Mouse (Mus musculus) kidney, embryonic 14.5 days (tissue): ENCODE data around the gene Agap3. TPM values are rescaled to one million over a fixed set of nuclear protein-coding genes. Genes with fewer than 3 reads are reported as not detected.

Source experiments
- ATAC-seq: fragments of 200-750 bp; cut with Nextera tagmentation; 2 replicates; pipeline ENCODE4 v1.8.0; 2017; ENCODE audit warnings: moderate number of reproducible peaks, mild to moderate bottlenecking, moderate TSS enrichment, moderate library complexity; ENCODE audit not compliant: low FRiP score, low TSS enrichment
- H3K27ac ChIP-seq: fragments of 300-500 bp; sonication (generic); 2 replicates; pipeline ENCODE4 v1.5.1; 2014; ENCODE audit warnings: low read depth, mild to moderate bottlenecking, low read length, moderate library complexity, mixed read lengths
- H3K27me3 ChIP-seq: fragments of 300-500 bp; sonication (generic); 2 replicates; pipeline ENCODE4 v1.6.1; 2014; ENCODE audit warnings: mild to moderate bottlenecking, low read length; ENCODE audit not compliant: control insufficient read depth, insufficient read depth
- H3K36me3 ChIP-seq: fragments of 300-500 bp; sonication (generic); 2 replicates; pipeline ENCODE4 v1.6.1; 2014; ENCODE audit warnings: low read length, mixed read lengths; ENCODE audit not compliant: control insufficient read depth, insufficient read depth
- H3K4me1 ChIP-seq: fragments of 300-500 bp; sonication (generic); 2 replicates; pipeline ENCODE4 v1.6.1; 2014; ENCODE audit warnings: low read length, mixed read lengths; ENCODE audit not compliant: control insufficient read depth, insufficient read depth
- H3K4me2 ChIP-seq: fragments of 300-500 bp; sonication (generic); replicated peaks from 2 replicates; pipeline ENCODE4 v1.6.1; 2014; ENCODE audit warnings: low read depth, mild to moderate bottlenecking, low read length
- H3K4me3 ChIP-seq: fragments of 300-500 bp; sonication (generic); 2 replicates; pipeline ENCODE4 v1.5.1; 2014; ENCODE audit warnings: mild to moderate bottlenecking, low read length
- H3K9ac ChIP-seq: fragments of 300-500 bp; sonication (generic); 2 replicates; pipeline ENCODE4 v1.6.1; 2014; ENCODE audit warnings: low read depth, mild to moderate bottlenecking, low read length, moderate library complexity
- H3K9me3 ChIP-seq: fragments of 300-500 bp; sonication (generic); 2 replicates; pipeline ENCODE4 v1.6.1; 2016; ENCODE audit warnings: low read length; ENCODE audit not compliant: control insufficient read depth
- WGBS: fragments of 180-500 bp; shearing (Covaris S2); extraction: QIAGEN DNeasy Blood & Tissue Kit; methylation state at CpG from one replicate; pipeline ENCODE4 v1.1.7; 2014; 5-methylcytosine and 5-hydroxymethylcytosine counted together
- polyA plus RNA-seq: library from polyadenylated mRNA; unstranded; fragments of >200 nt; fragmentation: Nextera tagmentation; extraction: Ambion mirVana; gene quantifications from 2 replicates; pipeline ENCODE4 v1.2.1, GENCODE M21; 2014

Agap3 gene
- polyA plus RNA-seq, 1 experiment from 2014 or later = 24.7 TPM

DNA sequence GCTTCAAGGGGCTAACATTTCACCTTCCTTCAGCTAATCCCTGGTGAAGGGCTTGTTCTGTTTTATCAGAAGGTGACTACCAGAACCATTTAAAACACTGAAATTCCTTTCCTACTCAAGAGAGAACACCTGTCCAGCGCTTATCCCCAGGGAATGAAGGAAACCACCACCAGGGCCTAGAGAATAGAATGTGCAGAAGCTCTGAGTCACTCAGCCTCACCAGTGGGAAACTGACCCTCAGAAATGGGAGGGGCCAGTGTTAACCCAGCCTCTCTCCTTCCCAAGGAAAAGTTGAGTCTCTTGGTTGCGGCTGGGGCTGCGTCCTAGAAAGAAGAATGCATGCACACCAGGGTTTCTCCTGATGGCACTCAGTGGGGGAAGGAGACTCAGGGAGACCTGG, 3.1 kb downstream of the Agap3 start:
- peaks cover 27% of the 10 kb centered on the region for H3K4me1 ChIP-seq
- WGBS = 77% methylated on average over 3 of the region's 3 CpGs
- H3K36me3 ChIP-seq = peaks cover 3% of the 10 kb centered on the region
- H3K9me3 ChIP-seq = no peaks in the 10 kb centered on the region
- no peak overlapping the region for H3K4me3 ChIP-seq
- H3K4me2 ChIP-seq = no peak overlapping the region
- no peak for ATAC-seq
- H3K9ac ChIP-seq = no peak overlapping the region; the same call in 1 of the 2 replicates
- peak overlapping the region; percentile 27; the same call in 1 of the 2 replicates for H3K27ac ChIP-seq
- no peaks in the 10 kb centered on the region for H3K27me3 ChIP-seq

DNA sequence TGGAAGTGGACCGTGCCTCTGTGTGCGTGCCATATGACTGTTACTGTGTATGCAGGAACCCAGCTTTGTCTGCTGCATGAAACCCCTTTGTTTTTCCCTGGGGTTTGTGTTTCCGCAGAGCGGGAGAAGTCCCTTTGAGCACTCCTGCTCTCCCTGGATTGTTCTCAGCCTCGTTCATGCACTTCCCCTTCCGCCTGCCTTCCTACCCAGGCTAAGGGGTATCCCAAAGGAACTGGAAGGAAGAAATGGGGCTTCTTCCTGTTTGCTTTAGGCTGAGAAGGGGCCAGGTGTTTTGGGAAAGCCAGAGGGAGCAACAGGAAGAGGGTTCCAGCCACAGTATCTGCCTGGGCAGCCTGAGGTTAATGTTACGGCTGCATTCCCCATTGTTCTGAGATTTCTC, 3.6 kb downstream of the Agap3 start:
- WGBS = 68% methylated on average over 7 of the region's 7 CpGs
- peaks cover 7% of the 10 kb centered on the region for H3K36me3 ChIP-seq

DNA sequence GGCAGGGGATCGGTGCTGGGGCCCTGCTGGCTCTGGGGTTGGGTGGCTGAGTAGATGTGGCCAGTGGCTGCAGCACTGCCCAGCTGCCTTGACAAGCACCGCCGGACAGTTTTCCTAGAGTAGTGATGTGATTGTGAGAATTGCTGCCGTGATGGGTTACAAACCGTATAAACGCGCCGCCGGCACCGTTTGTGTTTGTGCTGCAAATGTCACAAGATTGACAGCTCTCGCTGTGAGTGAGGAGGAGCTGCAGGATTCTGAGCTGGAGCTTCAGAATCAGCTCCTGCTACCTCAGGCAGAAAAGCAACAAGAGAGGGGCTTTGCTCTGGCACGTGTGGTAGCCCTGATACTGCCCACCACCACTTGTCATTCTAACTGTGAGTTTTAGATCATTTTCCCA, 14.8 kb downstream of the Agap3 start:
- Histone ChIP-seq H3K36me3 (peaks cover under 1% of the 10 kb centered on the region; the same call in 1 of the 2 replicates), H3K9me3 (no peaks in the 10 kb centered on the region), H3K4me1 (0 out of 2 replicates have a peak, but pooled peaks cover 4% of the 10 kb centered on the region), H3K4me3 (no peak overlapping the region), H3K27me3 (no peaks in the 10 kb centered on the region), H3K4me2 (no peak overlapping the region), H3K9ac (no peak overlapping the region), H3K27ac (no peak overlapping the region)
- WGBS = 71% methylated on average over 12 of the region's 12 CpGs
- ATAC-seq = no peak

More for the DNA sequence above, 3.6 kb downstream of the Agap3 start:
- no peak for ATAC-seq
- no peak overlapping the region for H3K4me3 ChIP-seq
- no peak overlapping the region for H3K4me2 ChIP-seq
- peak overlapping the region; percentile 27; the same call in 1 of the 2 replicates for H3K27ac ChIP-seq
- H3K9me3 ChIP-seq = no peaks in the 10 kb centered on the region
- H3K9ac ChIP-seq = no peak overlapping the region; the same call in 1 of the 2 replicates
- H3K27me3 ChIP-seq = no peaks in the 10 kb centered on the region
- H3K4me1 ChIP-seq = peaks cover 27% of the 10 kb centered on the region

DNA sequence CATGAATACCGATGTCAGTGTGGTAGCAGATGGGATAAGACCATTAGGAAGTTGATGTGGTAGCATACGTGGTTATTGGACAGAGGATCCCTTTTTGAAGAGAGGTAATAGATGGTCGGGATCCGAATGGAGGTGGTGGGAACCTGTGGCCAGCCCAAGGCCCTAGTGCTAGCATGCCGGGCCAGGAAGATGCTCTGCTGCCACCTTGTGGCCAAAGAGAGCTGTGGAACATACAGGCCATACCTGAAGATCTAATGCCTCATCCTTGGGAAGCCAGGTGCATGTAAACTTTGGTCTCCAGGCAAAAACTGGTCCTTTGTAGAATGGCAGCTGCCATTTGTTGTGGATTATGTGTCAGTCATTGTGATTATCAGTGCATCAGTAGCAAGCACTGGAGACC, 18.6 kb downstream of the Agap3 start:
- Histone ChIP-seq H3K9me3 (no peaks in the 10 kb centered on the region), H3K4me3 (no peak overlapping the region), H3K9ac (no peak overlapping the region), H3K27me3 (peaks cover 6% of the 10 kb centered on the region; the same call in 1 of the 2 replicates), H3K4me1 (peaks cover 18% of the 10 kb centered on the region; the same call in 1 of the 2 replicates), H3K36me3 (no peaks in the 10 kb centered on the region; the same call in 1 of the 2 replicates), H3K4me2 (no peak overlapping the region), H3K27ac (no peak overlapping the region)
- no peak for ATAC-seq
- 11% methylated on average over 5 of the region's 5 CpGs for WGBS

DNA sequence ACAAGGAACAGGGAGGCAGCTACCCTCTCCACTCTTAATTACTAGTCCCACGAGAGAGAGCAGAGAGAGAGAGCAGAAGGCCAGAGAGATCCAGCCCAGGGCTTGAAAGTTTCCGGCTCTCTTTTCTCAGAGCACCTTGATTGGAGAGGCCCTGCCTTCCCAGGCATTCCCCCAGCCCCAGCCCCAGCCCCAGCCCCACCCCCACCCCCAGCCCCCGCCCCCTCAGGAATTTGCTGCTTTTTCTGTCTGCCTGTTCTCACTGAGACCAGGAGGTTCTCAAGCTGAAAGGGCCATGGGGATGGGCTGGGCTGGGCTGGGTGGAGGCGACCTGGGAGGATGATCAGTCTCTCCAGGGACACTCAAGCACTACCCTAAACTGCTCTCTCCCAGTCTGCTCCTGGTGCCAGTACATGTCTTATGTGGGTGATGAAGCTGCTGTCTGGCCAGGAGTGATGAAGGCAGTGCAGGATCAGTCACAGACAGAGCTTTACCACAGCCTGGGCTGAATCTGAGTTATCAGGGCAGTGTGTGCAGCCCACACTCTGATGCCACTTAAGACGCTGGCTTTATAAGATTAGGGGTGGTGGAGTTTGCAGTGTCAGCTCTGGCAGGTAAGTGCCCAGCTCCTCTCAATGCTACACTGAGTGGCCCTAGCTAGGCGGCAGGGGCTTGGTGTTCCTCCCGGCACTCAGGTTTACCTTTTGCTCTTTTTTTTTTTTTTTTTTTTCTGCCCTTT, 21.1 kb downstream of the Agap3 start:
- no peak overlapping the region for H3K9ac ChIP-seq

DNA sequence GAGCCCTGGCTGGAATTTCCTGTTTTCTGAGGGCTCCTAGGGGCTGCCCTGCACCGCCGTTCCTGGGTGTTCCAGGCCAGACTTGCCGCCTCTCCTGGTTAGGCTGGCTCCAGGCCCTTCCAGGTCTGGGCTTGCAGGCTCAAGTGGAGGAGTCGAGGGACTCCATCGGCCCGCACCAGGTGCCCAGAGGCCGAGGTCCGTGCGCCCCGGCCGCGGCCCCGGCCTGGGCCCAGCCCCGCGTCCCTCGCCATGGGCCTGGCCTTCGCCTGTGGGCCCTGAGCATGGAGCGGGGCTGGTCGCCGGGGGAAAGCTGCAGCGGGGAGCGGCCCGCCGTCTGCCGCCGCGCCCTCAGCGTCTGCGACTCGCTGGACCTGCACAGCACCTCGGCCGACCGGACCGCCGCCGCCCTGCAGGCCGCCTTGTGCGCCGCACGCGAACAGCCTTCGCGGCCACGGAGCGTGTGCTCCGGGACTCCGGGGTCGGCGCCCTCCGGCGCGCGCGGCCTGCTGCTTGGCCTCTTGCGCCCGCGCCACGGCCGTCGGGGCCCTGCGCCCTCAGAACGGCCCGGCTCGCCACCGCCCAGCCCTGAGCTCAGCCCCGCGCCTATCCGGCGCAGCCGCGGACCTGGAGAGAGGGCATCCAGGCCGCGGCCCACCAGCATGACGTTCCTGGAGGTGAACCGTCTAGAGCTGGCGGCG, 22.2 kb downstream of the Agap3 start:
- Histone ChIP-seq H3K9me3 (no peaks in the 10 kb centered on the region), H3K4me1 (peaks cover 18% of the 10 kb centered on the region; the same call in 1 of the 2 replicates), H3K4me3 (peak overlapping the region; percentile 50), H3K9ac (peak overlapping the region; percentile 51), H3K27me3 (peaks cover 6% of the 10 kb centered on the region; the same call in 1 of the 2 replicates), H3K4me2 (peak overlapping the region; percentile 92), H3K27ac (no peak overlapping the region; the same call in 1 of the 2 replicates), H3K36me3 (peaks cover 29% of the 10 kb centered on the region)
- peak; percentile 50 for ATAC-seq
- 2% methylated on average over 57 of the region's 77 CpGs for WGBS

More for the DNA sequence above, 21.1 kb downstream of the Agap3 start:
- H3K27me3 ChIP-seq = peaks cover 6% of the 10 kb centered on the region; the same call in 1 of the 2 replicates
- H3K36me3 ChIP-seq = peaks cover 18% of the 10 kb centered on the region
- H3K4me3 ChIP-seq = no peak overlapping the region; the same call in 1 of the 2 replicates
- ATAC-seq = no peak
- WGBS = 26% methylated on average over 6 of the region's 7 CpGs
- H3K4me1 ChIP-seq = peaks cover 18% of the 10 kb centered on the region; the same call in 1 of the 2 replicates
- H3K9me3 ChIP-seq = no peaks in the 10 kb centered on the region
- H3K4me2 ChIP-seq = no peak overlapping the region
- no peak overlapping the region for H3K27ac ChIP-seq

DNA sequence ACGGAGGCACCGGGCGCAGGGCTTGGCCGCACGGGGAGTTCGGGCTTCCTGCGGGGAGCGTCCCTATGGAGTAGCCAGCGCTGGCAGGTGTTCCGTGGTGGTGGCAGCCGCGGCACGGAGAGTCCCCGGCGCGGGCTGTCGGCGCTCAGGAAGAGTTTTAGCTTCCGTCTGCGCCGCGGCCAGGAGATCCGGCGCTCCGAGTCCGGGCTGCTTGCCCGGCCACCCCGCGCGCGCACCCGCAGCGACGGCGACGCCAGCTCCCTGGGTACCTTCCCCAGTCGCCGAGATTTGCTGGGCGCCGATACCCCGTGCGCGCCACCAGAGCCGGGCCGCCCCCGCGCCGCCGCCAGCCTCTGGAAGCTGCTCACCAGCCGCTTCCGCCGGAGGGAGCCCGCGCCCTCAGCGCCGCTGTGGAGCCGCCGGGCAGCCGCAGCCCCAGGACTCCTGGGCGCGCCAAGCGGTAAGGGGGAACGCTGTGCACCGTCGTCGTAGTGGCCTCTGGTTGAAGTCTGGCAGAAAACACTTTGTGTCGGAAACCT, 22.8 kb downstream of the Agap3 start:
- H3K4me2 ChIP-seq = peak overlapping the region; percentile 92
- peaks cover 35% of the 10 kb centered on the region for H3K36me3 ChIP-seq
- peak overlapping the region; percentile 51 for H3K9ac ChIP-seq
- peak overlapping the region; percentile 50 for H3K4me3 ChIP-seq
- no peaks in the 10 kb centered on the region for H3K9me3 ChIP-seq
- H3K27ac ChIP-seq = no peak overlapping the region
- ATAC-seq = peak; percentile 18; the same call in 1 of the 2 replicates
- peaks cover 18% of the 10 kb centered on the region; the same call in 1 of the 2 replicates for H3K4me1 ChIP-seq
- 2% methylated on average over 60 of the region's 67 CpGs for WGBS
- H3K27me3 ChIP-seq = peaks cover 6% of the 10 kb centered on the region; the same call in 1 of the 2 replicates

DNA sequence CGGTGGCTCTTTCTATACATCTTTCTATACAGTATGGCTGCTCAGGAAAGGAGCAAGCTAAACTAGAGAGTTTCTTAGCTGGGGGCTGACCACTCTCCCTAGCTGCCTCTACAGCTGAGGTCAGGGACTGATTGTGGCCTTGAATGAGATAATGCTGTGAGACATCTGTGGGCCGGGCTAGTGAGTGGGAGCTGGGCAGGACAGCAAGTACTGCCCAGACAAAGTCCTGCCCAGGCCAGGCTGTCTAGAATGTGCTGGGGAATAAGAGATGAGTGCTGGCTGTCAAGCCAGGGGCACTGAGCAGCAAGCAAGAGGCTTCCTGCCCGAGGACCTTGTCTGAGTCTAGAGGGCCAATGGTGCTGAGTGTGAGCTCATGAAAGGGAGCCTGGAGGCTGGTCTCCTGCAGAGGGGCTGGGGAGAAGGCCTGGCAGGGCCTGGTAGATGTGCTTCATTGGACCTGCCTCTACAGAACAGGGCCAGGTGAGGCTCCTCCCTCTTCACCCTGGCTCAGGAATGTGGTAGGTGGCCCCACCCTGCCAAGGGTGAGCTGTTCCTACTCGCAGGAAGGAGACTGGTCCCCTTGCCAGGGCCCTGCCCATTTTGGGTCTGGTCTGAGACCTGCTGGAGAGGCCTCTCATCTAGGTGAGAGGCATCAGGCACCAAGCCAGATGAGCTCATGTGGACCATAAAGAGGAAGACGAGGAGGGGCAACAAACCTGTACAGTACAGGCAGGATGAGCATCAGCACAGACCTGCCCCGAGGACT, 23.7 kb downstream of the Agap3 start:
- Histone ChIP-seq H3K36me3 (peaks cover 44% of the 10 kb centered on the region), H3K4me3 (peak overlapping the region; percentile 50), H3K9ac (peak overlapping the region; percentile 51; the same call in 1 of the 2 replicates), H3K27me3 (peaks cover 6% of the 10 kb centered on the region; the same call in 1 of the 2 replicates), H3K4me1 (peaks cover 18% of the 10 kb centered on the region; the same call in 1 of the 2 replicates), H3K9me3 (no peaks in the 10 kb centered on the region), H3K27ac (no peak overlapping the region), H3K4me2 (peak overlapping the region; percentile 92; the same call in 1 of the 2 replicates)
- 0 out of 2 replicates have a peak, but pooled peaks have one; percentile 10 for ATAC-seq
- WGBS = 79% methylated on average over 6 of the region's 6 CpGs
